Mouse (Mus musculus) CH12.LX (cell line): ENCODE data around the gene Fgfr4. TPM values are rescaled to one million over a fixed set of nuclear protein-coding genes. Genes with fewer than 3 reads are reported as not detected.
A peak's percentile ranks its signal among the peaks of the same experiment; 100 is the strongest.

ENCODE experiments used
- DNase-seq: peaks from one replicate; pipeline ENCODE4 v3.0.0-alpha.2; 2013; ENCODE audit errors: extremely low read depth
- H3K27ac ChIP-seq: 2 replicates; pipeline ENCODE4 v1.5.1; 2012; ENCODE audit warnings: low read depth, mild to moderate bottlenecking, control low read depth, moderate library complexity; ENCODE audit not compliant: insufficient read depth
- H3K27me3 ChIP-seq: replicated peaks from 2 replicates; pipeline ENCODE3; 2012; ENCODE audit warnings: inconsistent platforms
- H3K36me3 ChIP-seq, 2 experiments: replicated peaks in 1 of 2; 2 replicates each; pipeline versions ENCODE3 to v1.6.1; 2012; ENCODE audit warnings: inconsistent platforms in 1 of 2, low read length in 1 of 2, mild to moderate bottlenecking in 1 of 2, mixed read lengths in 1 of 2, moderate library complexity in 1 of 2; ENCODE audit not compliant: control insufficient read depth in 1 of 2, insufficient read depth in 1 of 2
- H3K4me1 ChIP-seq, 2 experiments: 2 replicates each; pipeline ENCODE4 v1.6.1; 2012; ENCODE audit warnings: inconsistent platforms in 1 of 2, moderate library complexity in 1 of 2; ENCODE audit not compliant: insufficient read depth in 2 of 2, control insufficient read depth in 1 of 2
- H3K4me2 ChIP-seq: 2 replicates; pipeline ENCODE4 v1.6.1; 2012; ENCODE audit warnings: low read depth, mild to moderate bottlenecking, control low read depth; ENCODE audit not compliant: poor library complexity, insufficient read depth, severe bottlenecking
- H3K4me3 ChIP-seq, 3 experiments: fragments of 150-350 bp in 1 of 3; sonication (generic) in 1 of 3; replicated peaks in 1 of 3; 2 replicates each; pipeline versions ENCODE3 to v1.5.1; 2011 to 2012; ENCODE audit warnings: low read depth in 2 of 3, low read length in 2 of 3, mild to moderate bottlenecking in 2 of 3, moderate library complexity in 2 of 3, control low read depth in 1 of 3, improper control_type of control experiment in 1 of 3, inconsistent platforms in 1 of 3, mixed read lengths in 1 of 3; ENCODE audit not compliant: poor library complexity in 1 of 3
- H3K79me2 ChIP-seq: replicated peaks from 2 replicates; pipeline ENCODE4 v1.6.1; 2012; ENCODE audit warnings: mild to moderate bottlenecking, moderate library complexity; ENCODE audit not compliant: control insufficient read depth, poor library complexity, insufficient read depth, severe bottlenecking; ENCODE audit errors: extremely low read depth
- H3K9ac ChIP-seq: 2 replicates; pipeline ENCODE4 v1.6.1; 2012; ENCODE audit warnings: low read depth, mild to moderate bottlenecking, control low read depth, moderate library complexity; ENCODE audit not compliant: insufficient read depth
- H3K9me3 ChIP-seq: replicated peaks from 2 replicates; pipeline ENCODE3; 2012; ENCODE audit warnings: low read length, inconsistent platforms, mixed read lengths
- BHLHE40 ChIP-seq: IDR thresholded peaks from 2 replicates; pipeline ENCODE4 v1.6.1; 2011; ENCODE audit warnings: mild to moderate bottlenecking, low read depth, low read length, improper control_type of control experiment
- CHD1 ChIP-seq: IDR thresholded peaks from 2 replicates; pipeline ENCODE4 v1.6.1; 2012; ENCODE audit warnings: low read depth, low read length, improper control_type of control experiment, inconsistent platforms
- CHD2 ChIP-seq: IDR thresholded peaks from 2 replicates; pipeline ENCODE4 v1.6.1; 2011; ENCODE audit warnings: low read length, improper control_type of control experiment
- CTCF ChIP-seq, 2 experiments: IDR thresholded peaks in 1 of 2; conservative IDR thresholded peaks in 1 of 2; 2 replicates each; pipeline ENCODE4 v1.5.1; 2011 to 2012; ENCODE audit warnings: low read depth in 2 of 2, low read length in 2 of 2, improper control_type of control experiment in 1 of 2, inconsistent platforms in 1 of 2, mild to moderate bottlenecking in 1 of 2, moderate library complexity in 1 of 2
- E2F4 ChIP-seq: IDR thresholded peaks from 2 replicates; pipeline ENCODE4 v1.6.1; 2011; ENCODE audit warnings: low read depth, low read length, improper control_type of control experiment; ENCODE audit not compliant: insufficient replicate concordance
- ELF1 ChIP-seq: IDR thresholded peaks from 2 replicates; pipeline ENCODE4 v1.6.1; 2014; ENCODE audit warnings: low read depth, mild to moderate bottlenecking, inconsistent platforms, low read length, improper control_type of control experiment
- EP300 ChIP-seq: IDR thresholded peaks from 2 replicates; pipeline ENCODE4 v1.6.1; 2011; ENCODE audit warnings: low read length, improper control_type of control experiment
- ETS1 ChIP-seq: conservative IDR thresholded peaks from 2 replicates; pipeline ENCODE4 v1.6.1; 2012; ENCODE audit warnings: low read depth, mild to moderate bottlenecking, inconsistent platforms, low read length, improper control_type of control experiment, moderate library complexity
- GABPA ChIP-seq: IDR thresholded peaks from 2 replicates; pipeline ENCODE4 v1.6.1; 2012; ENCODE audit warnings: low read depth, low read length, improper control_type of control experiment, inconsistent platforms; ENCODE audit not compliant: insufficient replicate concordance
- HCFC1 ChIP-seq: IDR thresholded peaks from 2 replicates; pipeline ENCODE4 v1.6.1; 2012; ENCODE audit warnings: low read depth, mild to moderate bottlenecking, inconsistent platforms, low read length, improper control_type of control experiment
- IRF4 ChIP-seq: IDR thresholded peaks from 2 replicates; pipeline ENCODE4 v1.6.1; 2014; ENCODE audit warnings: low read depth, mild to moderate bottlenecking, inconsistent platforms, low read length, improper control_type of control experiment
- JUN ChIP-seq: IDR thresholded peaks from 2 replicates; pipeline ENCODE4 v1.6.1; 2011; ENCODE audit warnings: low read depth, mild to moderate bottlenecking, low read length, improper control_type of control experiment, moderate library complexity; ENCODE audit not compliant: insufficient read depth
- JUND ChIP-seq: conservative IDR thresholded peaks from 2 replicates; pipeline ENCODE4 v1.6.1; 2011; ENCODE audit warnings: low read depth, low read length, improper control_type of control experiment
- KAT2A ChIP-seq: IDR thresholded peaks from 2 replicates; pipeline ENCODE4 v1.6.1; 2012; ENCODE audit warnings: low read length, improper control_type of control experiment, inconsistent platforms; ENCODE audit not compliant: insufficient replicate concordance
- MAFK ChIP-seq: IDR thresholded peaks from 2 replicates; pipeline ENCODE4 v1.6.1; 2011; ENCODE audit warnings: low read length, improper control_type of control experiment; ENCODE audit not compliant: insufficient replicate concordance
- MAX ChIP-seq: IDR thresholded peaks from 2 replicates; pipeline ENCODE4 v1.6.1; 2011; ENCODE audit warnings: low read length, improper control_type of control experiment
- MAZ ChIP-seq: IDR thresholded peaks from 2 replicates; pipeline ENCODE4 v1.6.1; 2012; ENCODE audit warnings: low read depth, mild to moderate bottlenecking, inconsistent platforms, low read length, improper control_type of control experiment, moderate library complexity
- MEF2A ChIP-seq: IDR thresholded peaks from 2 replicates; pipeline ENCODE4 v1.6.1; 2014; ENCODE audit warnings: low read depth, mild to moderate bottlenecking, inconsistent platforms, low read length, improper control_type of control experiment, borderline replicate concordance
- MXI1 ChIP-seq: IDR thresholded peaks from 2 replicates; pipeline ENCODE4 v1.6.1; 2011; ENCODE audit warnings: mild to moderate bottlenecking, low read depth, low read length, improper control_type of control experiment
- MYC ChIP-seq: IDR thresholded peaks from 2 replicates; pipeline ENCODE4 v1.6.1; 2011; ENCODE audit warnings: low read depth, mild to moderate bottlenecking, improper control_type of control experiment, low read length
- NELFE ChIP-seq: IDR thresholded peaks from 2 replicates; pipeline ENCODE4 v1.6.1; 2011; ENCODE audit warnings: low read depth, low read length, improper control_type of control experiment
- NRF1 ChIP-seq: IDR thresholded peaks from 2 replicates; pipeline ENCODE4 v1.6.1; 2014; ENCODE audit warnings: low read depth, mild to moderate bottlenecking, inconsistent platforms, low read length, improper control_type of control experiment, moderate library complexity
- PAX5 ChIP-seq: IDR thresholded peaks from 2 replicates; pipeline ENCODE4 v1.6.1; 2012; ENCODE audit warnings: low read length, inconsistent platforms, mixed read lengths
- POLR2A ChIP-seq: IDR thresholded peaks from 2 replicates; pipeline ENCODE4 v1.6.1; 2011; ENCODE audit warnings: low read depth, mild to moderate bottlenecking, improper control_type of control experiment, low read length
- POLR2AphosphoS2 ChIP-seq: IDR thresholded peaks from 2 replicates; pipeline ENCODE4 v1.6.1; 2011; ENCODE audit warnings: low read depth, low read length, improper control_type of control experiment
- RAD21 ChIP-seq: IDR thresholded peaks from 2 replicates; pipeline ENCODE4 v1.6.1; 2011; ENCODE audit warnings: low read depth, mild to moderate bottlenecking, low read length, improper control_type of control experiment, moderate library complexity
- RCOR1 ChIP-seq: conservative IDR thresholded peaks from 2 replicates; pipeline ENCODE4 v1.6.1; 2012; ENCODE audit warnings: low read depth, mild to moderate bottlenecking, inconsistent platforms, low read length, improper control_type of control experiment
- SIN3A ChIP-seq: IDR thresholded peaks from 2 replicates; pipeline ENCODE4 v1.6.1; 2012; ENCODE audit warnings: low read length, improper control_type of control experiment, inconsistent platforms
- SMC3 ChIP-seq: IDR thresholded peaks from 2 replicates; pipeline ENCODE4 v1.6.1; 2011; ENCODE audit warnings: low read depth, low read length, improper control_type of control experiment
- TBP ChIP-seq: conservative IDR thresholded peaks from 2 replicates; pipeline ENCODE4 v1.6.1; 2011; ENCODE audit warnings: low read depth, low read length, improper control_type of control experiment
- TCF12 ChIP-seq: IDR thresholded peaks from 2 replicates; pipeline ENCODE4 v1.6.1; 2014; ENCODE audit warnings: low read depth, mild to moderate bottlenecking, inconsistent platforms, low read length, improper control_type of control experiment
- UBTF ChIP-seq: IDR thresholded peaks from 2 replicates; pipeline ENCODE4 v1.6.1; 2012; ENCODE audit warnings: low read depth, mild to moderate bottlenecking, inconsistent platforms, low read length, improper control_type of control experiment, moderate library complexity
- USF1 ChIP-seq: IDR thresholded peaks from 2 replicates; pipeline ENCODE4 v1.6.1; 2014; ENCODE audit warnings: low read depth, mild to moderate bottlenecking, inconsistent platforms, low read length, improper control_type of control experiment
- USF2 ChIP-seq: conservative IDR thresholded peaks from 2 replicates; pipeline ENCODE4 v1.6.1; 2011; ENCODE audit warnings: low read depth, low read length, improper control_type of control experiment
- ZC3H11A ChIP-seq: IDR thresholded peaks from 2 replicates; pipeline ENCODE4 v1.6.1; 2012; ENCODE audit warnings: low read depth, mild to moderate bottlenecking, inconsistent platforms, low read length, improper control_type of control experiment
- ZKSCAN1 ChIP-seq: IDR thresholded peaks from 2 replicates; pipeline ENCODE4 v1.6.1; 2012; ENCODE audit warnings: low read depth, inconsistent platforms, low read length, improper control_type of control experiment, borderline replicate concordance
- ZMIZ1 ChIP-seq: IDR thresholded peaks from 2 replicates; pipeline ENCODE4 v1.6.1; 2012; ENCODE audit warnings: low read depth, mild to moderate bottlenecking, inconsistent platforms, low read length, improper control_type of control experiment
- ZNF384 ChIP-seq: IDR thresholded peaks from 2 replicates; pipeline ENCODE4 v1.6.1; 2012; ENCODE audit warnings: low read depth, low read length, improper control_type of control experiment, inconsistent platforms
- dilution Hi-C: fragments of 300-500 bp; cut with MboI; formaldehyde crosslinking; loops from 2 replicates; pipeline ENCODE4 v1.14.3; 2020; ENCODE audit warnings: low sequenced_read_pairs; ENCODE audit not compliant: extremely low pct_unique_long_range_greater_than_20kb, extremely low pct_ligation_motif_present
- in situ Hi-C: fragments of 300-500 bp; cut with MboI; formaldehyde crosslinking; loops from 3 replicates; pipeline ENCODE4 v1.14.3; 2019; ENCODE audit warnings: low sequenced_read_pairs, low pct_ligation_motif_present, low pct_unique_long_range_greater_than_20kb, mixed read lengths
- polyA plus RNA-seq: library from polyadenylated mRNA; unstranded; fragments of >175 nt; gene quantifications from 2 replicates; pipeline ENCODE4 v1.2.1, GENCODE M21; 2012; ENCODE audit warnings: low read depth; ENCODE audit not compliant: insufficient read length
- total RNA-seq, 2 experiments: library from RNA; depleted of rRNA; stranded (reverse); fragments of 300-350 nt in 1 of 2; fragments of >200 nt in 1 of 2; gene quantifications; 2 replicates each; pipeline ENCODE4 v1.2.3; 2012 to 2014

The Fgfr4 gene
- total and polyA plus RNA-seq, 3 experiments, result not detected

DNA sequence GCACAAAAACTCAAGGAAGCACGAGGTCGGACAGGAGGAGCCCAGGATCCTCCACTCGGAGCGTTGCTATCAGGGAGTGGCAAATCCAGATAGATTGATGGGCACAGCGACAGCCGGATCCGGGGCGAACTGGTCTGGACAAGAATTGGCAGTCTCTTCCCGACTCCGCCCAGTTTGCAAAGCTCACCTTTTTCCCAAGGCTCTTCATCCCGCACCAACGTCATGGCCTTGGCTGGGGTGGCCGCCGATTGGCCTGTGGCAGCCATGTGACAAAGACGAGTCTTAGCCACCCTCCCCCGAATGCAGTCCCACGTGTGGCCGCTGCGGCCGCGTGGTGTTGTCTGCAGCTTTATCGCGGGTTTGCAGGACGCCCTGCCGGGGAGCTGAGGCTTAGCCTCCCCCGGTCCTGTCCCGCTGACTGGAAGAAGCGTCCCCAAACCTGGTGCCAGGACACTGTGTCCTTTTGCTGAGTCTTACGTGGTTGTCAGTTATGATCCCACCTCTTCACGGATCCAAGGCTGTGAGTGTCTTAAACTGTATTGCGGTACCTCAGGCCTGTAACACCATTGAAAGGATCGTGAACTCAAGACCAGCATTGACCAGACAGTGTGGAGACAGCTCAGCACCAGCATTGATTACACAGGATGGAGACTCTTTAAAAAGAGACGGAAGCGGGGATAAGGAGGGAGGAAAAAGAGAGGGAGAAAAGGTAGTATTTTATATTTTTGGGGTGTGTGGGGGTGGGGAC is 37.9 kb downstream of the Fgfr4 start:
- Histone ChIP-seq H3K79me2 (no peaks in the 10 kb centered on the region), H3K4me1 (peaks cover 0 to 10% of the 10 kb centered on the region in 2 experiments; a peak in 1 of 4 replicates), H3K9ac (peak overlapping the region; percentile 84), H3K27me3 (no peaks in the 10 kb centered on the region), H3K9me3 (peaks cover 5% of the 10 kb centered on the region), H3K4me3 (peak overlapping the region; percentile 65 to 84 (median 75)), H3K4me2 (peak overlapping the region; percentile 87), H3K36me3 (peaks cover 0 to 5% of the 10 kb centered on the region in 2 experiments), H3K27ac (peak overlapping the region; percentile 32; the same call in 1 of the 2 replicates)
- no peak for TF ChIP-seq JUND
- peak; percentile 15; the same call in 1 of the 2 replicates for TF ChIP-seq ELF1
- no peak for TF ChIP-seq MAFK
- 0 out of 2 replicates have a peak, but pooled peaks have one; percentile 48 for TF ChIP-seq IRF4
- TF ChIP-seq CHD2, result peak; percentile 35; the same call in 1 of the 2 replicates
- TF ChIP-seq ZMIZ1, result peak; percentile 84
- TF ChIP-seq CHD1, result no peak
- TF ChIP-seq BHLHE40, result 0 out of 2 replicates have a peak, but pooled peaks have one; percentile 21
- TF ChIP-seq CTCF (conservative IDR thresholded peaks at IDR 0.05 in 1 of 2, IDR thresholded peaks at IDR 0.05 in 1 of 2; ENCODE audit: low read depth in 2 of 2, low read length in 2 of 2), result peak in 1 of 2 experiments; percentile 62; a peak in 2 of 4 replicates
- TF ChIP-seq EP300, result no peak
- no peak; the same call in 1 of the 2 replicates for TF ChIP-seq NRF1
- TF ChIP-seq JUN, result no peak; the same call in 1 of the 2 replicates
- TF ChIP-seq E2F4, result no peak
- no peak for TF ChIP-seq ZC3H11A
- peak; percentile 99 for TF ChIP-seq MXI1
- no peak for TF ChIP-seq PAX5
- TF ChIP-seq GABPA, result no peak
- no peak for TF ChIP-seq ZKSCAN1
- TF ChIP-seq POLR2A, result peak; percentile 86
- 0 out of 2 replicates have a peak, but pooled peaks have one; percentile 29 for TF ChIP-seq POLR2AphosphoS2
- TF ChIP-seq SIN3A, result peak; percentile 81
- peak; percentile 68 for TF ChIP-seq NELFE
- peak; percentile 5; the same call in 1 of the 2 replicates for TF ChIP-seq SMC3
- TF ChIP-seq KAT2A, result no peak
- TF ChIP-seq MEF2A, result no peak
- TF ChIP-seq RCOR1, result no peak
- peak; percentile 87; the same call in 1 of the 2 replicates for TF ChIP-seq UBTF
- peak; percentile 99 for TF ChIP-seq MAX
- TF ChIP-seq MYC, result peak; percentile 99
- peak; percentile 89 for TF ChIP-seq USF2
- peak; percentile 30 for TF ChIP-seq RAD21
- peak; percentile 93 for TF ChIP-seq USF1
- no peak; the same call in 1 of the 2 replicates for TF ChIP-seq ZNF384
- TF ChIP-seq ETS1, result no peak
- no peak for TF ChIP-seq MAZ
- TF ChIP-seq TCF12, result peak; percentile 49; the same call in 1 of the 2 replicates
- TF ChIP-seq HCFC1, result peak; percentile 56; the same call in 1 of the 2 replicates
- TF ChIP-seq TBP, result peak; percentile 77
- dilution Hi-C loops (no loop called here), in situ Hi-C loops (no loop called here)
- peak; percentile 94 for DNase-seq
